Mouse (Mus musculus) lung, embryonic 14.5 days (tissue): ENCODE measurements around the gene Ldlr. TPM values are rescaled to one million over a fixed set of nuclear protein-coding genes. Genes with fewer than 3 reads are reported as not detected.
"Not testable (repeated sequence)": the region's sequence is repeated elsewhere in the genome, so short reads cannot be mapped to it uniquely, and the experiment has no call there.

Experiments
- ATAC-seq: fragments of 200-750 bp; cut with Nextera tagmentation; 2 replicates; pipeline ENCODE4 v1.8.0; 2017; ENCODE audit warnings: mild to moderate bottlenecking, moderate TSS enrichment, moderate library complexity; ENCODE audit not compliant: insufficient read depth
- DNase-seq: peaks from one replicate; pipeline ENCODE4 v3.0.0-alpha.2; 2015
- H3K27ac ChIP-seq: fragments of 300-500 bp; sonication (generic); 2 replicates; pipeline ENCODE4 v1.5.1; 2014; ENCODE audit warnings: low read depth, mild to moderate bottlenecking, moderate library complexity
- H3K27me3 ChIP-seq: fragments of 300-500 bp; sonication (generic); 2 replicates; pipeline ENCODE4 v1.6.1; 2014; ENCODE audit warnings: low read length, control low read depth; ENCODE audit not compliant: insufficient read depth
- H3K36me3 ChIP-seq: fragments of 300-500 bp; sonication (generic); 2 replicates; pipeline ENCODE4 v1.6.1; 2014; ENCODE audit warnings: control low read depth; ENCODE audit not compliant: insufficient read depth
- H3K4me1 ChIP-seq: fragments of 300-500 bp; sonication (generic); 2 replicates; pipeline ENCODE4 v1.6.1; 2014; ENCODE audit warnings: antibody characterized with exemption, control low read depth; ENCODE audit not compliant: insufficient read depth
- H3K4me2 ChIP-seq: fragments of 300-500 bp; sonication (generic); 2 replicates; pipeline ENCODE4 v1.6.1; 2014; ENCODE audit warnings: mild to moderate bottlenecking
- H3K4me3 ChIP-seq: fragments of 300-500 bp; sonication (generic); 2 replicates; pipeline ENCODE4 v1.5.1; 2014; ENCODE audit warnings: low read depth, low read length
- H3K9ac ChIP-seq: fragments of 300-500 bp; sonication (generic); 2 replicates; pipeline ENCODE4 v1.6.1; 2014
- H3K9me3 ChIP-seq: fragments of 300-500 bp; sonication (generic); 2 replicates; pipeline ENCODE4 v1.6.1; 2016; ENCODE audit warnings: low read depth, low read length, control low read depth
- CTCF ChIP-seq: IDR thresholded peaks from 2 replicates; pipeline ENCODE4 v1.5.1; 2016; ENCODE audit warnings: antibody characterized with exemption, low read depth
- WGBS: fragments of 180-500 bp; shearing (Covaris S2); extraction: QIAGEN DNeasy Blood & Tissue Kit; methylation state at CpG from one replicate; pipeline ENCODE4 v1.1.7; 2014; 5-methylcytosine and 5-hydroxymethylcytosine counted together
- polyA plus RNA-seq: library from polyadenylated mRNA; unstranded; fragments of >200 nt; fragmentation: Nextera tagmentation; extraction: Ambion mirVana; gene quantifications from 2 replicates; pipeline ENCODE4 v1.2.1, GENCODE M21; 2014

Ldlr gene
- polyA plus RNA-seq, 1 experiment from 2014 or later = 24.4 TPM

DNA sequence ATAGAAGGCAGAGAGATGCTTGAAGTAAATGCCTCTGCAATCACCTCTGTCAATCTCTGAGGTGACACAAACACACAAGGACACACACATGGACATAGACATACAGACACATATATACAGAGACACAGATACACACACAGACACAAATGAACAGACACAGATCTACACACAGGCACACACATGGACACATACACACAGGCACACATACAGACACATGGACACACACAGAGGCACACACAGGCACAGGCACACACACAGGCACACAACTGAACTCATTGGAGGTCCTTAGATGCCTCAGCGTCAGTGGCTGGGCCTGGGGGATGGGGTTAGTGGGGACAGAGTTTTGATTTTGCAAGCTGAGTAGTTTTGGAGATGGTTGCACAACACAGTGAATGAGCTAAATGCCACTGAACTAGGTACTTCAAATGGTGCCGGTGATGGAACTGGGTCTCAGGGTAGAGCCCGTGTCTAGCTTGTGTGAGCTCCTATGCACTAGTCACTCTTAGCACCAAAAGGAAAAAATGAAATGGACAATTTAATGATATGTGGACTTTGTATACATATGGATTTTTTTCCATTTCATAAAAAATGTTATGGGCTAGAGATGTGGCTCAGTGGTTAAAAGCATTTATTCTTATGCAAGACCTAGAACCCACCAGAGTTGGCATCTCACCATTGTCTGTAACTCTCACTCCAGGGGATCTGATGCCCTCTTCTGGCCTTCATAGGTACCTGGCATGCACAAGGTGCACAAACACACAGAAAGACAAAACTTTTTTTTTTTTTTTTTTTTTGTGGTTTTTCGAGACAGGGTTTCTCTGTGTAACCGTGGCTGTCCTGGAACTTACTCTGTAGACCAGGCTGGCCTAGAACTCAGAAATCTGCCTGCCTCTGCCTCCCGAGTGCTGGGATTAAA, 41.1 kb downstream of the Ldlr start:
- peak; percentile 11; the same call in 1 of the 2 replicates for TF ChIP-seq CTCF
- DNase-seq = no peak
- 89% methylated on average over 6 of the region's 6 CpGs for WGBS
- Histone ChIP-seq H3K27ac (no peak overlapping the region), H3K27me3 (no peaks in the 10 kb centered on the region), H3K36me3 (peaks cover 14% of the 10 kb centered on the region; the same call in 1 of the 2 replicates), H3K9ac (no peak overlapping the region), H3K4me1 (0 out of 2 replicates have a peak, but pooled peaks cover 4% of the 10 kb centered on the region), H3K9me3 (no peaks in the 10 kb centered on the region), H3K4me3 (no peak overlapping the region), H3K4me2 (no peak overlapping the region)
- no peak for ATAC-seq

DNA sequence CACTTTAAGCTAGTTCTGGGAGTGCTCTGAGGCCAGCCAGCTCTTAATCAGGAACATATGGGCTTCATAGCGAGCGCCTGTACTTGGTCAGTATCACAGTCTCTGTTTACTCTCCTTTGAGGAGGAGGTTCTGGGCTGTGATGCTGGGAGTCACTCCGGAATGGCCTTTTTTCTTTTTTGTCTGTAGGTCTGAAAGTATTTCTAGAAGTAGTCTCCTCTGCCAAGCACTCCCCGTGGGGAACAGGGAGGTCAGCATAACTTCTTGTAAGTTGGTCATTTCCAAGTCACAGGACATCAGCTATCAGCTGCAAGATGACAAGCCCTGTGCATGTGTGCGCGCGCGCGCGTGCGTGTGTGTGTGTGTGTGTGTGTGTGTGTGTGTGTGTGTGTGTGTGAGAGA, 44.6 kb downstream of the Ldlr start:
- no peak overlapping the region for H3K4me3 ChIP-seq
- peaks cover 45% of the 10 kb centered on the region for H3K36me3 ChIP-seq
- peak overlapping the region; percentile 86 for H3K27ac ChIP-seq
- H3K4me1 ChIP-seq = 0 out of 2 replicates have a peak, but pooled peaks cover 3% of the 10 kb centered on the region
- H3K27me3 ChIP-seq = no peaks in the 10 kb centered on the region
- H3K9ac ChIP-seq = no peak overlapping the region
- DNase-seq (peak; percentile 84), ATAC-seq (peak; percentile 81)
- no peaks in the 10 kb centered on the region for H3K9me3 ChIP-seq
- no peak for TF ChIP-seq CTCF
- no peak overlapping the region for H3K4me2 ChIP-seq
- WGBS = 55% methylated on average over 11 of the region's 11 CpGs

- H3K9ac ChIP-seq = peak overlapping the region; percentile 1; the same call in 1 of the 2 replicates
- peak; percentile 83 for DNase-seq
- 31% methylated on average over 13 of the region's 13 CpGs for WGBS
- H3K4me1 ChIP-seq = 0 out of 2 replicates have a peak, but pooled peaks cover 3% of the 10 kb centered on the region
- TF ChIP-seq CTCF = no peak
- H3K9me3 ChIP-seq = no peaks in the 10 kb centered on the region
- H3K4me3 ChIP-seq = no peak overlapping the region
- peaks cover 53% of the 10 kb centered on the region for H3K36me3 ChIP-seq
- peak; percentile 59 for ATAC-seq
- H3K27me3 ChIP-seq = no peaks in the 10 kb centered on the region
- H3K27ac ChIP-seq = peak overlapping the region; percentile 86
- 0 out of 2 replicates have a peak overlapping the region, but pooled peaks have one; percentile 3 for H3K4me2 ChIP-seq
These were observed 45.5 kb downstream of the Ldlr start for GRCm38 (mm10) chr9:21768511-21769411.

DNA sequence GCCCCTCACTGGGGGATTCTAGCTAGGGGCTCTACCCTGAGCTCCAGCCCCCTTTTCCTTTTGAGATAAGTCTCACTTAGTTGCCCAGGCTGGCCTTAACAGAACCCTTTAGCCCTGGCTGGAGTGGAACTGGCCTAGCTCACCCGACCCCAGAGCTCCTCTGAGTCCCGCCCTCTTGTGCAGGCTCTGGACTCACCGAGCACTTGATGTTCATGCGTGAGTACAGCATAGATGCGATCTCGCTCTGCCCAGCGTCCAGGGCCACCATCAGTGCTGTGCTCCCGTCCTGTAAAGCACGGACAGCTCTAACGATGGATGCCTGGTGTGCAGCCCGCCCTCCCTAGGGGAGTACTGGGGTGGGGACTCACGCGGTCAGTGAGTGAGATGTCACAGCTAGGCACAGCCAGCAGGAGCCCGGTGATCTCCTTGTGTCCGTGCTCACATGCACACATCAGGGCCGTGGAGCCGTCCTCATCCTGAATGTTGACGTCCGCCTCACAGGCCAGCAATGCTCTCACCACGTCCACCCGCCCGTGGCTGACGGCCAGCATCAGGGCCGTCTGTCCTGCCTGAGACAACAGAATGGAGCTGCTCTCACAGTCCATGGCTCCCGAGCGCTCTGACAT, 46.4 kb downstream of the Ldlr start:
- no peak for TF ChIP-seq CTCF
- no peak overlapping the region for H3K9ac ChIP-seq
- 52% methylated on average over 26 of the region's 26 CpGs for WGBS
- no peaks in the 10 kb centered on the region for H3K27me3 ChIP-seq
- peaks cover 62% of the 10 kb centered on the region for H3K36me3 ChIP-seq
- ATAC-seq (peak; percentile 26), DNase-seq (peak; percentile 61)
- H3K4me1 ChIP-seq = 0 out of 2 replicates have a peak, but pooled peaks cover 3% of the 10 kb centered on the region
- H3K27ac ChIP-seq = peak overlapping the region; percentile 86
- H3K4me2 ChIP-seq = no peak overlapping the region; the same call in 1 of the 2 replicates
- H3K4me3 ChIP-seq = no peak overlapping the region
- no peaks in the 10 kb centered on the region for H3K9me3 ChIP-seq

DNA sequence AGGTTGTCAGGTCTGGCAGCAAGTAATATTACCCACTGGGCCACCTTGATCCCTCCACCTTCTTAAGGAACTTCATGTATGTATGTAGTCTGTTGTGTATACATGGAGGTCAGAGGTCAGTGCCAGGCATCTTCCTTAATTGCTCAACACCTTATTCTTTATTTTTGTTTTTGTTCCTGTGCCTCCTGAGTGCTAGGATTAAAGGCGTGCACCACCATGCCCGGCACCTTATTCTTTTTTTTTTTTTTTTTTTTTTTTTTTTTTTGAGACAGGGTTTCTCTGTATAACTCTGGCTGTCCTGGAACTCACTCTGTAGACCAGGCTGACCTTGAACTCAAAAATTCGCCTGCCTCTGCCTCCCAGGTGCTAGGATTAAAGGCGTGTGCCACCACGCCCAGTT, 50.1 kb downstream of the Ldlr start:
- H3K9me3 ChIP-seq, H3K4me1 ChIP-seq, H3K9ac ChIP-seq, H3K4me2 ChIP-seq, H3K27ac ChIP-seq, H3K27me3 ChIP-seq, ATAC-seq, H3K4me3 ChIP-seq, DNase-seq: not testable (repeated sequence)
- 74% methylated on average over 5 of the region's 5 CpGs for WGBS
- H3K36me3 ChIP-seq = peaks cover 79% of the 10 kb centered on the region

DNA sequence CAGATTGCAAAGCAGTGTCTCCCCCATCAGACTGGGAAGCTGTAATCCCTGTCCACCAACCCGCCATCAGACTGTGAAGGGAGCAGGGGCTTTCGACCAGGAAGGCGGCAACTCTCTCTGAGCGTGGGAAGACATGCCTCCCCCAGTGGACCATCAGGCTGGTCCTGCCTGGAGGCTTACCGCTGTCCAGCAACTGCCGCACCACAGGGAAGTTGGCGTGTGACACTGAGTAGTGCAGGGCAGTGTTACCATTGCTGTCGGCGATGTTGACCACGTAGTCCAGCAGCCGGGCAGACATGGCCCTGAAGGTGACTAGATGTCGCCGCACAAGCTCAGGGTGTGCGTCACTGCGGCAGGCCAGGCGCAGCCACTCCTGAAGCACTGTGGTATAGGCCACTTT, 51.1 kb downstream of the Ldlr start:
- H3K4me2 ChIP-seq = no peak overlapping the region
- no peak for DNase-seq
- no peak for TF ChIP-seq CTCF
- ATAC-seq = no peak
- H3K36me3 ChIP-seq = peaks cover 87% of the 10 kb centered on the region
- H3K9me3 ChIP-seq = no peaks in the 10 kb centered on the region
- H3K4me1 ChIP-seq = 0 out of 2 replicates have a peak, but pooled peaks cover 1% of the 10 kb centered on the region
- H3K9ac ChIP-seq = no peak overlapping the region
- no peak overlapping the region for H3K27ac ChIP-seq
- H3K4me3 ChIP-seq = no peak overlapping the region
- H3K27me3 ChIP-seq = no peaks in the 10 kb centered on the region
- WGBS = 91% methylated on average over 16 of the region's 16 CpGs
